Mouse (Mus musculus): ENCODE data around the gene Chchd3.

- TF ChIP-seq POLR2A (IDR thresholded peaks at IDR 0.05; ENCODE audit: control insufficient read depth, extremely low read depth, insufficient read depth, low read length, poor library complexity) (no peak), CTCF (IDR thresholded peaks at IDR 0.05; ENCODE audit: borderline replicate concordance, control insufficient read depth, extremely low read depth, insufficient read depth, low read length, poor library complexity) (no peak)
These were observed 57.1 kb downstream of the Chchd3 start for GRCm38 (mm10) chr6:33002988-33003387.

Measured in thymus, adult 2 months (tissue).